Mouse (Mus musculus) adrenal gland, postnatal 36 days (tissue): Measurements from ENCODE around the gene Nek6. TPM values are rescaled to one million over a fixed set of nuclear protein-coding genes. Genes with fewer than 3 reads are reported as not detected.

Experiments used
- DNase-seq, 2 experiments: peaks; one replicate each; pipeline ENCODE4 v3.0.0; 2021; ENCODE audit warnings: mixed read lengths in 1 of 2
- total RNA-seq, 2 experiments: library from RNA; stranded (reverse); gene quantifications; 2 replicates each; pipeline ENCODE4 v1.2.3; 2021

Nek6 gene
- total RNA-seq, 2 experiments from 2014 or later, result 9.2 to 22.3 TPM

DNA sequence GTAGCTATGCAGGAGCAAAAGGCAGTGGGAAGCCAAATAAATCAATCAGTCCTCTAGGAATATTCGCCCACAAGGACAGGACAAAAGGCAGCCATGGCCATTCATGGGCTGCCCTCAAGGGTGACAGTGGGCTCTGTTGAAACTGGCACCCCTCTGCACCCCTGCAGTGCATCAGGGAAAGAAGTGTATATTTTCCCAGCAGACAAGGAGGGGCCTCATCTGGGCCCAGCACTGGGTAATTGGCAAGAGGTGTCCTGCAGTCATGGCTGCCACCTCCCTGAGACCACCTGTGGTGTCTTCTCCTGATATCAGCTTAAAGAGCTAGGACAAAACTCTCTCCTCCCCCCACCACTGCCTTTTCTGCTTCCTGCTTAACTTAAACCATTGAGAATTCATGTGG, 68.1 kb downstream of the Nek6 start:
- no peak for DNase-seq

DNA sequence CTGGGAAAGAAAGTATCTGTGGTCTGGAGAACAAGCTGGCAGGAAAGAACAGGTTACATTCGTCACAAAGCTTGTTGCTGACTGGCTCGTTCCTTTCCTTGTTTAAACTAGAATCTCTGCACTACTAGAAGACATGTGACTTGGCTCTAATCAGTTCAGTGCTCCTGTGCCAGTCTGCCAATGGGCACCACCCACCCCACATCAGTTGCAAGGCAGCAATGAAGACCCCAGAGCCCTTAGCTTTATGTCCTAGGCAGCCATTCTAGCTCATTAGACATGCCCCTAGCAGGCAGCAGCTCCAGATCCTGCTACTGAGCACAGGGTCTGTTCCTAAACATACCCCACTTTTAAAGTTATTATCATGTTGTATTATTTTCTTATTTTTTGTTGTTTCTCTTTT, 72.5 kb downstream of the Nek6 start:
- DNase-seq, result no peak

DNA sequence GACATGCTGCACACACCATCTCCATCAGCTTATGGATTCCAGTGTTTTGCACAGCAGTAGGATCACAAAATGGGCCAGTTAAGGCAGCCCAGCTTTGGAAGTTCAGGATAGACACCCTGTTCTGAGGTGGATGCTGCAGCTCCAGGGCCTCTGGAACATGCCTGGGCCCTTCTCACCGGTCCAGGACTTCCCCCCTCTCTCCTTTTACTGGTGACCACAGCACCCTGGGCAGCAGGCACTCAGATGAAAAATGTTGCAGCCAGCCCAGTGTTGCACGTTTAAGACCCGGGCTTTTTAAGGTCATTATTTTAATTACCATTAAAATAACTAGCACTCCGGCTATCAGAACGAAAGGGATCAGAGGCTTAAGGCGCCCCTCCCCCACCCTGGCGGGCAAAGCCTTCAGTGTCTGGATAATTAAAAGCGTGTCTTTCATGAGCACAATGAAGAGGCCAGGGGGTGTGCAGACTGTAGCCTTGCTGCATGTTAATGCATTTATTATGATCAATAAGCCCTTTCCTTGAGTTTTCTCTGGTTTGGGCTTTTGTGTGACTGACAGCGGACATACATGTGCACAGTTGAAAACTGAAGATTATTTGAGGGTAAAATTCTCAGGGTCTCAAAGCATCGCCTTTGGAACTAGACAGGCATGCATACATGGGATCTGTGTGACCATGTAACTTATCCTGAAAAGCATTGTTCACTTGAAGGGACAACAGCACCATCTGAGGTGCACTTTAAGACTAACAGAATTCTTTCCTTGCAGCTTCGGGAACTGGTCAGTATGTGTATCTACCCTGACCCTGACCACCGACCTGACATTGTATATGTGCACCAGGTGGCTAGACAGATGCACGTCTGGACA, 73.3 kb downstream of the Nek6 start:
- DNase-seq, result no peak

DNA sequence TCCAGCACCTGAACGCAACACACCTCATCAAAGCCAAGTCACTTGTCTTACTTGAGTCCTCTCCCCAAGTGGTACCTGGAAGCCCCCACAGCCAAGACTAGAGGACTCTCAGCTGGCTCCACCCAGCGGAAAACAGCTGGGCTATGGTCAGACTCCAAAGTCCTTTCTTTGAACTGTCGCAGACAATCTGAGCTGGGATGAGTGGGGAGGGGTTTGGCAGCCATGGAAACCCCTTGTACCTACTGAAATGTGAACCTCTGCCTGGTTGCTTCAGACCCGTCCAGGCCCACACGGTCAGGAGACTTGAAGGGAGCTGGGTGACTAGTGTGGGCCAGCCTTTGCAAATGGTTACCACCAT, 73.9 kb downstream of the Nek6 start:
- DNase-seq, result no peak

DNA sequence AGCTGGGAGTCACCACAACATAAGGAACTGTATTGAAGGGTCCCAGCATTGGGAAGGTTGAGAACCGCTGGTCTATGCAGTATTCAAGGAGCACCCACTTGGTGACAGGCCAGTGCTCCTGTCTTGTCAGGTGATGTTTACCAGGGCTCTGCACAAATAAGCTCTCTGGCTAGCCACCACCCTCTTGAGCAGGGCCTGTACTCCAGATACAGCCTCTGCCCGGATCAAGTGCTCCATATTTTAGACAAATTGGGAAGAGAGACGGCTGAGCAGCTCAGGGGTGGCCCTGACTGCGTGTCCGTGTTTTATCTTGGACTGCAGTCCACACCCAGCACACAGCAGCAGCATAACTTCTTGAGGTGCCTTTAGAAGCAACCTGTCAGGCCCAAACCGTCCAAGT, 75.3 kb downstream of the Nek6 start:
- no peak for DNase-seq

DNA sequence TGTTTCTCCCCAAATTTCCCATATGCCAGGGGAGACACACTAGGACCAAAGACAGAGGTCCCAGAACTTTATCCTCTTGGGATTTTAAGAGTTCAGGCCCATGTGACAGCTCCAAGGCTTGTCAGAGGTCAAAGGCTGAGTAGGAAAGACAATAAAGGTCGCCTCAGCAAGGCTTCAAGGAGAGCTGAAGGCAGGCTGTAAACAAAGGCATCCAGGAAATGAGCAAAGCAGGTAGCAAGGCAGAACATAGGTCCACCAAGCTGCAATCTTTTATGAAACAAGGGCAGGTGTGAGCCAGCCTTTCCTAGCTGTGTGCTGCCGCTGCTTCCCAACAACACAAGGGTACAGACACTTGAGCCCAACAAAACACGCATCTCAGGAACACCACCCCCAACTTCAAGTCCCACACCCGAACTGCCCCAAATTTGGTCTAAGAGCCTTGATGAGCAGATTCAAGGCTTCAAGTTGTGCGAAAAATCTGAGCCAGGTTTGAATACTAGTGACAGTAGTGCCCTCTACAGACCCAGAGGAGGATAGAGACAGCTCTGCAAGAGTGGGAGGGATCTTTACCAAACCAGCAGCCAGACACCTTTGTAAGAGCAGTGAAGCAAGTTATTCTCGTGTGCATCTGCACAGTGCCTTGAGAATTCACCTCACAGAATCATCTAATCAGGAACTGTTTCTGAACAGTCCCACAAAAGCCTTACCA, 80.5 kb downstream of the Nek6 start:
- DNase-seq, result peak in 1 of 2 experiments; percentile 21

DNA sequence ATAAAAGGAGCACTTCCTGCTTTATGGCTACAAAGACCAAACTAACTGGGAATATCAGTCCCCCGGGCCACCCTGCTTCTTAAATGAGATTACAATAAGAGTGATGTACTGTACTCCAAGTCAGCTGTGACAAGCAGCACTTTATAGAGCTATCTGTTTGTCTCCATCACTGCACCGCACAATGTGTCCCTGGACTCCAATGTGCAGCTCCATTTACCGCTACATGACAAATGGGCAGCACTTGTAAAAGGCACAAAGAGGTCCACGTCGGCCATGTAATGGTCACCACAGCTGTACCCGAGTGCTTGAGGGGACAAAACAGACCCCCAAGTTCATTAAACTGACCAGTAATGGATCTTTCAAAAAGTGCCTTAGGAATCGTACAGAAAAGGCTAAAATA, 83.4 kb downstream of the Nek6 start:
- DNase-seq, result no peak

DNA sequence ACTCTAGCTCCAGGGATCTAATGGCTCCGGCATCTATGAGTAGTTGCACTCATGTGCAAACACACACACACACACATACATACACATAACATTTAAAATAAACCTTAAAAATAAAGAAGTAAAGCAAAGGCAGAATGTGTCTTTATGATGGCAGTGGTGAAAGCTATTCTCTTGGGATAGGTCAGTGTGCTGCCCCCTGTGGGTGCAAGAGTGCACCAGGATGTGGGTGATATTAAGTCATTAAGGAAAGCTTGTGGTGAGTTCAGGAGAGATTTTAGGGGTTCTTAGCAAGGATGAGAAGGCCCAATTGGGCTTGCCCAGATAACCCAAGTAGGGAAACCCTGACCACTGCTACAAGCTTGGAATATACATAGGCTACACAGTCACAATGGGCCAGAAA, 86.5 kb downstream of the Nek6 start:
- peak in 1 of 2 experiments; percentile 38 for DNase-seq

DNA sequence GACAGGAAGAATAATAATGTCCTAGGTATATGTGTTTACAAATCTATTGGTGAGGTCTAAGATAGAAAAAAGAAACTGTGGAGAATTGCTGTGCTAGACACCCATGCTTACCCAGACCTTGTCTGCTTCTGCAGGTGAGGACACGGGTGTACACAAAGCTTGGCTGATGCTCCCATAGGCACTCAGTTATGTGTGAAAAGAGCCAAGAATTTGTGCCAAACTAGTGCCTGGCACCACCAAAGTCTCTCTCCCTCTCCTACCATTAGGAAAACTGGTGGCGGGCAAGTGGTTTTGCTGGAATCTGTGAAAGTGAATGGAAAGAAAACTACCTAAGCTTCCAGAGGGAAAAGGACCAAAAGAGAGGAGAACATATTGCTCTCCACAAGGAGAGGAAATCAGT, 87.0 kb downstream of the Nek6 start:
- DNase-seq, result no peak

DNA sequence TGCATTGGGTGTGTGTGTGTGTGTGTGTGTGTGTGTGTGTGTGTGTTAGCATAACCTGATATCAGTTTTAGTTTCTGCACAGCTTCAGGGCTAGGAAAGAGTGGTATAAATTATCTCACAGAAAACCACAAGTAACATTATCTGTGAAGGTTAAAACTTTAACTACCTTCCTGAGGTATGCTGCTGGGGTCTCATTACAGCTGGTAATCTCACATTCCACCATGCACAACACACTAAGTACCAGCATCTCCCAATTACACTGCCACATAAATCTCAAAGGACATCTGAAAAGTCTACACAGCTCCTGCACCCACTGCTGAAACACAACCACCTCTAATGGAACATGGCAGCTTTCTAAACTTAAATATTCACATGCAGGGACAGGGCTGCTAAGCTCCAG, 89.4 kb downstream of the Nek6 start:
- DNase-seq, result no peak

DNA sequence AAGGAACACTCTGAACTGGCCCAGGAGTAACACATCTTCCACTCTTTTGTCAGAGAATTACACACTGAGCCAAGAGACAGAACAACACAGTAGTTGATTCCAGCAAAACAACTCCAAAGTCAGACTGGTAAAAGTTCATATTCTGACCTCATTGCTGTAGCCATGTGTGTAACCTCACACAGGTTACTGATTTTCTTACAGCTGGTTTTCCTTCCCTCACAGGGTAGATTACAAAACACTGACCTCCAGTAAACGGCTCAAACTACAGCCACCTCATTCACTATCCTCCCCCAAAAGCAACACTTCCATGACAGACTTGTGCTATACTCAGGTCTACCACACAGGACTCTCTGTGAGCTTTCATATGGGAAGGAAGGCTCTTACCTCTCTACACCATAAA, 96.3 kb downstream of the Nek6 start:
- no peak for DNase-seq

DNA sequence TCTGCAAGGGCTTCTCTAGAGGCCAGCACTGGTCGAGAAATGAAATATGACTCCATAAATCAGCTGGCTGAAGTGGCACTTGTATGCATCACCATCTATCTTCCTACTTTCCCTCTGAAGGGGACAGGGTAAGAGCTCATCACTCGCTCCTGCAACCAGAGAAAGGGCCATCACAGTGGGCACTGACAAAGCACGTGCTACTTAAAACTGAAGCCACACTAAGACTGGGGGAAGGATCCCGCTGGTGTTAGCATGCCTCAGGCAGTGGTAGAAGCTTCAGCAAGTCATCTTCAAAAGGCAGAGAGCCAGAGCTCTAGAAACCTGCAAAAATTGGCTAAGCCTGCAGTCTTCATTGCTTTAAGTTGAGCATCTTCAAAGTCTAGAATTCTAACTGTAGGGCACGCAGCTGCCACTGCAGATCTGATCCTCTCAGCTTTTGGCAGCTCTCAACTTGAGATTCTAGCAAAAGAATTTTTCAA, 97.4 kb downstream of the Nek6 start:
- no peak for DNase-seq

DNA sequence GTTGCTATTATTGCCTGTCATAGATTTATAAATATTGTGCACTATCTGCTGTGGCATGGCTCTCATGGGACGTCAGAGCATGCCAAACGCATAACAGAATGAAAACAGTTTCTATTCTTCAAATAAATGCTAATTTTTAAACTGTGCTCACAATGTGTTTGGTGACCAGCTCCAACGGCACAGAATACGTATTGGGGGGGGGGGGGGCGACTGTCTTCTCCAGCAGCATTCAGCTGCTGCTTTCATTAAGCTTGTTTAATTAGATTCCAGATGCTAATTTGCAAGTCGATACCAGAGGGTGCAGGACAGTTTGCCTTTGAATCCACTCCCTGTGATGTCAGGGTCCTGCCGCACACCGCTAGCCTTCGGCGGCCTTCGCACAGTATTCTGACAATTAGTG, 97.9 kb downstream of the Nek6 start:
- no peak for DNase-seq

DNA sequence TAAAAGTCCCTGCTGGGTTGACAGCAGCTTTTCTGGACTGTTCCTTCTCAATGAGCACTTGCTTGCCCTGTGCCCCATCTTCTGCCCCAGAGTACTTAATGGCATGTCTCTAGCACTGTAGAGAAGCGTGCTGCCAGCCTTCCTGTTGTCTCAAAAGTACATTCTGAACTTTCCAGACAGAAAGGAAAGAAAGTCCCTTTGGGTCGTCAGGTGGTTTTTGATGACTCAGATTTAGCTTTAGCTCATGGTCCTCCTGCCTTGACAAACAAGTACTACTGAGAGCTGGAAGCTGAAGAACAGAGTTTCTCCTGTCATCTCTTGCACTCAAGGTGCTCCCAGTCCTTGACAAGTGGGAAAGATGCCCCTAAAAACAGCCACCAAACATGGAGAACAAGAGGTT, 98.7 kb downstream of the Nek6 start:
- DNase-seq, result no peak

DNA sequence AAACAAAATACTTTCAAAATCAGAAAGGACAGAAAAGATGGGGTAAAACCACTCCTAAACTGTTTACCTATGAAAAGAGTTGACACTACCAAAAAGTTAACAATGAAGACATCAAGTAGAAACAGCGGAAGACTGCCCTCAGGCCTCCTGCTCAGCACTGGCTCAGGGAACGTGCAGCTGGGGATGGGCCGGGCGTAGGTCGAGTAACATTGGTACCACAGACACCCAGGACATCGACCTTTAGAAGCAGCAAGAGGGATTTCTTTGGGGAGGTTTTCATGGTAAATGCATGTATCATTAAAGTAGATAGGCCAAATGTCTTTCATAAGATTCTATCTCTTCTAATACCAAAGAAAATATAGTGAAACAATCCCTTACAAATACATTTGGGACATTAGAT, 101.2 kb downstream of the Nek6 start:
- no peak for DNase-seq

DNA sequence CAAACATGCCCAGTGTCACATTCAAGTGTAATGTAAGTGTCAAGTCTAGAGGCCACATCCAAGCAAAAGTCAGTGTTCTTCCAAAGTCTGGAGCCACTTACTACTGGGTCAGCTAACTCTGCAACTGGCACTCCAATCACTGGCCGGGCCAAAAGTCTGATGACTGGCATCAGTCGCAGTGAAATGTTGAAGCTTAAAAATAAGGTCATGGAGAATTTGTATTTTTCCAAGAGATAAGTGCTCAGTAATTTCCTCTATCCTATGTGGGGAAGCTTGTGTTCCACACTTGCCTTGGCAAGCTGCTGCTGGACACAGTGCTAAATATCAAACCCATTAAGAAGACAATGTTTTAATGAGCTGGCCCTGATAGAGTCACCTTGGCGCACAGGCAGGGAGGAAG, 102.1 kb downstream of the Nek6 start:
- DNase-seq, result peak; percentile 36 to 53

DNA sequence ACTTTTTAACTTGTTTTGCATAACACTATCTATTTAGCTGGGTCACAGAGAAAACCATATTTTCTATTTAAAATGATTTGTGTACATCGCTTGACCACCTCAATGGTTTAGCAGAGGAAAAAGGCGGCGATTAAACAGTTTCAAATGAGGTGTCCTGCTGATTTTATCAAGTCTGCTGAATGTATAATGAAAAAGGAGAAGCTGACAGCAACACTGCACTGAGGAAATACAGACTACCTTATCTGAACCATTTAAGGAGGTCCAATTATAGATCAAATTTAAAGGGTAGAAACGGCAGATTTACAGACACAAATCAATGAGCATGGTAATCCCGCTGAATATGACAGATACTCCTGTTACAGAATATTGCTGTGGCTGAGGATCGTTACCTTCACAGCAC, 103.0 kb downstream of the Nek6 start:
- no peak for DNase-seq

DNA sequence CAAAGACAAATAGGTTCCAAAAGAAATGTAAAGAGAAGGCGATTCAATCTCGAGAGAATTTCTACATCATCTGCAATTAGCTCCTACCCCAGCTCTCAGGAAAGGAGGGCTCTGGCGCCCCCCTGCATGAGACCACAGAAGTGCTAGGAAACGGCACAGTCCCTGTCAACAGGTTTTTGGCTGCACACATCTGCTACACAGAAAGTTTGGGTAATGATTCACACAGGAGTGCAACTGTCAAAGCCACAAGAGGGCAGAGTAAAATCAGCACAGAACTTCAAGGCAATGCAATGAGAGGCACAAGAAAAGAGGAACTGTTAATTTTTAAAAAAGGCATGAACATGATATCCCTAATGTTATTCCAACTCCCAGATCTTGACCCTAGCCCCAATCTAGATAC, 104.6 kb downstream of the Nek6 start:
- DNase-seq, result peak; percentile 45 to 54

DNA sequence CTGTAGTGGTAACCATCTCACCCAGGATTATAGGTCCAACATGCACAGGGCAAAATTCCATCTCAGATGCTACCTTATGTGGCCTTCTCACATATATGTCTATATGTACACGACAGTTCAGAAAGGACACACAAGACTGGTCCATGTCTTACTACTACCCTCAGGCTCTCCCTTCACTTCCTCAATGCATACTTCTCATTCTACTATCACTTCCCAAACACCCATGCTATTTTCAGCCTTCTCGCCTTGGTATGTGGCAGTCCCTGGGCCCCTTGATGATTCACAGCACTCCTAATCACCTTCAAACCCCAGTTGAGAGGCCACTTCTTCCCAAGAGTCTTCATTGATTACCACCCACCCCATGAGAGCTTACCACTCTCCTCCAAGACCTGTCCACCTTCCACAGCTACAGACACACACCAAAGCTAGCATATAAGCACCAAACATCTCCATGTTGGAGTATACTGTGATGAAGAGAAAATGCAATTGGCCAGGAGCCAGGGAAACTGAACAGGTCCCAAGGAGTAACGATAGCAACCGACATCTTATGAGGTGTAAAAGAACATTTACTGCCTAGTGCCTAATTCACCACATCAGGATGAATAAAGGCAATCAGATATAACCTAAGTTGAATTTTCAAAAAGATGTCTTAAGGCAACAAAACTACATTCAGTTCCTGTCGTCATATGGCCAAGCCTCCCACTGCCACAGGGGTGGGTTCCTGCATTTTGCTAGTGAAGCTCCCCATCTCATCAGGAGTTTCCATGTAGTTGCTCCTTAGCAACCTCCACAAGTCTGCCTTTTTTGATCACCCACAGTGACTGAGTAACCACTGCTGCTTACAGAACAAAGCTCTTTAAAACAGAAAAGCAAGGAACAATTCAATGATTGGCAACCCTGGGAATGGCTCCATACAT, 105.8 kb downstream of the Nek6 start:
- DNase-seq, result no peak

DNA sequence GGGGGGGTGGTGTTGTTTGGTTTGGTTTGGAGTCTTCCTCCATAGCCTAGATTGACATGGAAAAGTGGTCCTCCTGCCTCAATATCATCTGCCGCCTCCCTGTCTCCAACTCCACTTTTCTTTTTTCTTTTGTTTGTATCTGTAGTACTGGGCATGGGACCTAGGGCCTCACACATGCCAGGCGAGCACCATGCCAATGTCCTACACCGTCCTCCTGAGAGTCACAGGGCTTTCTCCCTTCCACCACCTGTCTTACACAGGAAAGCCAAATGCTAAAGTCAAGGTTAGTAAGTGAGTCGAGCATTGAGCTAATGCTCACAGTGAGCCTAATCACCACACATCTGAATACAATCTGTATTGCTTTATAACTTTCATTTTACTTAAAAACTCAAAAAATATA, 108.3 kb downstream of the Nek6 start:
- no peak for DNase-seq

DNA sequence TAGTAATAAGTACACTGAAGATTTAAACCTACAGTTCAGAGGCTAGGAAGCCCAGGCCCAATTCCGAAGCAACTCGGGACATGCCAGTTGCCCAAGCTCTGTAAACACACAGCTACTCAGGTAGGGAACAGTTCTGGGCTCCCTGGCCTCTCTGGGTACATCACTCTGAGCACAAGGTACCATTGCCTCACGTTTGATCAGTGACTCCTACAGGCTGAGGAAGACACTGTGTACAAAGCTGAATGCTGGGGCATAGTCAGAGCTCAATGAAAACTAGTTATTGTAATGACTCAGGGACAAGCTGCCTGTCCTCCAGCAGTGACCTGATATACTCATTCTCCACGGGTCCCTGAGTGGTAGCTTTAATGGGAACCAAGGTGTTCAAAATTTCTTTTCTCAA, 109.6 kb downstream of the Nek6 start:
- DNase-seq, result peak; percentile 9 to 15

DNA sequence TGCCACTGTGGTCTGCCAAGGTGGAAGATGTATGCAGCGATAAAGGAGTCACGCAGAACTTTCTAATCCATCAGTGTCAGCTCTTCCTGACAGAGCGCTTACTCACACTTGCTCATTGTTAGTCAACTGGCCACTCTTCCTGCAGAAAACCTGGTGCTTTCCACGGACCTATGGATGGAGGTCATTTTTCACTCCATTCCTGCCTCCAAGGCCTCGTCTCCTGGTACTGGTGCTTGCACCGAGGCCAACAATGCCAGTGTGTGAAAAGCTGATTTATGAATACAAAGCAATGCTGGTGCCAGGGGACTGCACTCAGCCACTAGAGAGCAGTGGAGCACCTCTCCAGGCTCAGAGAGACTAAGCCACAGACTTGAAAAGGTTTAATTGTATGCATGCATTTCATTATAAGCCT, 110.2 kb downstream of the Nek6 start:
- DNase-seq, result peak; percentile 76 to 82

DNA sequence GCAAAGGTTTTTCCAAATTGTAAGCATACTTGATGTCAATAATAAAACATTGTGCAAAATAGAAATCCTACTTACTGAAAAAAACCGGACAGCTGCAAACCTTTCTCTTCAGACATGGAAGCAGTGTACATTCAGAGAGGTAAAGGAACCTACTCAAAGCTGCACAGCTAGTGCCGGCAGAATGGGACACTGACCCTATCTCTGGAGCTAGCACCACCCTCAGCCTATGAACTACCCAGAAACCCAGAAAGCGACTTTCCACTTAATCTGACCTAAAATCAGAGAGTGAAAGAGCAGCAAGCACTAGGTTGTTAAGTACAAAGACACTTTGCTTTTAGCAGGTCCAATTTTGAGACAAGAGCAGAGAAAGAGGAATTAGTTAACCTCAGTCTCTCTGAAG, 112.0 kb downstream of the Nek6 start:
- no peak for DNase-seq
